Mouse (Mus musculus): Measurements from ENCODE around the gene Trmt5. TPM values are rescaled to one million over a fixed set of nuclear protein-coding genes. Genes with fewer than 3 reads are reported as not detected.

Trmt5 gene
- total and polyA plus RNA-seq, 3 experiments: 21.9 to 51.3 (median 40.5) TPM

DNA sequence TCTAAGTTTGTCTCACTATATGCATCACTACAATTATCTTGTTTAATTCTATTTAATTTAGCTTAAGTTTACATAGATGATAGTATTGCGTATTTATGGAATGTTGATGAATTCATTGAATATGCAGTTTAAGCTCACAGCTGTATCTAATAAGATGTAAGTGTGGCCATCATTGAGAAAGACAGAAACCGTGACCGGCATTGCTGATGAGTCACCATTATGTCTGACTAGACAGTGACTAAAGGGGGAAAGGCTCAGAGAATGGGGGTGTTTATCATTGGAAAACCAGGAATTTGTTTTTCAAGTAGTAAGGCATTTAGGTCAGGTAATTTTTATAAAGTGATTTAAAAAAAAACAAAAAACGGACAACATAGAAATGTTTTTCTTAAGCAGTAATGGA, 21.2 kb upstream of the Trmt5 start:
- no peak overlapping the region for H3K4me3 ChIP-seq (replicated peaks in 1 of 3; ENCODE audit: low read depth in 2 of 3, low read length in 2 of 3, poor library complexity in 1 of 3)
- in situ Hi-C loops (cut with MboI; ENCODE audit: low pct_ligation_motif_present, low pct_unique_long_range_greater_than_20kb, low sequenced_read_pairs): loop anchor here (25.0 kb wide), 1 partner anchor 270 kb away; no protein-coding TSS in a partner anchor

DNA sequence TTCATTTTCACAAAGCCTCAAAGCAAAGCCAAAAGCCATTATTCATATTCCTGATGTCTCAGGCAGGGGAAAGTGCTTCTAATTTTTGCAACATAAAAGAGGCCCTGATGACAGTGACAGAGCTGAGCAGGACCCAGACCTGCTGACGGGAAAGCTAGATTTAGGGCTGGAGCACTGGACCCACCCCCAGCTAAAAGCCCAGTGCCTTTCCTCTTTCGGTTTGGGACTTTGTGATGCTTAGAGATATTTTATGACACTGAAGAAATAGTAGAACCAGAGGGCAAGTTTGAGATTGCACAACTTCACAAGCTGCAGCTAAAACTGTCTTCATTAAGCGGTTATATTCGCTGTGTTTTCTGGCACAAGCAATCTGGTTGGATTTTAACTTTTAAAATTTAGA, 18.1 kb upstream of the Trmt5 start:
- dilution Hi-C loops (cut with MboI; ENCODE audit: extremely low pct_ligation_motif_present, extremely low pct_unique_long_range_greater_than_20kb, low sequenced_read_pairs): no loop called here

More for the DNA sequence above, 21.2 kb upstream of the Trmt5 start:
- H3K79me2 ChIP-seq (replicated peaks; ENCODE audit: control insufficient read depth, extremely low read depth, insufficient read depth, poor library complexity, severe bottlenecking): no peaks in the 10 kb centered on the region
- no peak overlapping the region for H3K27ac ChIP-seq (ENCODE audit: insufficient read depth, low read depth)
- DNase-seq (ENCODE audit: extremely low read depth): no peak
- no peak overlapping the region for H3K4me2 ChIP-seq (ENCODE audit: insufficient read depth, low read depth, poor library complexity, severe bottlenecking)
- no peaks in the 10 kb centered on the region for H3K4me1 ChIP-seq (ENCODE audit: control insufficient read depth in 1 of 2, insufficient read depth in 2 of 2)
- H3K9ac ChIP-seq (ENCODE audit: insufficient read depth, low read depth): no peak overlapping the region
- H3K27me3 ChIP-seq (replicated peaks): no peaks in the 10 kb centered on the region
- H3K36me3 ChIP-seq (replicated peaks in 1 of 2; ENCODE audit: control insufficient read depth in 1 of 2, insufficient read depth in 1 of 2, low read length in 1 of 2): peaks cover 5 to 30% of the 10 kb centered on the region in 2 experiments
- H3K9me3 ChIP-seq (replicated peaks; ENCODE audit: low read length): no peaks in the 10 kb centered on the region
- dilution Hi-C loops (cut with MboI; ENCODE audit: extremely low pct_ligation_motif_present, extremely low pct_unique_long_range_greater_than_20kb, low sequenced_read_pairs): no loop called here
- TF ChIP-seq GABPA (IDR thresholded peaks at IDR 0.05; ENCODE audit: insufficient replicate concordance, low read depth, low read length) (no peak), ELF1 (IDR thresholded peaks at IDR 0.05; ENCODE audit: low read depth, low read length) (no peak), ZNF384 (IDR thresholded peaks at IDR 0.05; ENCODE audit: low read depth, low read length) (no peak), MYC (IDR thresholded peaks at IDR 0.05; ENCODE audit: low read depth, low read length) (no peak), MXI1 (IDR thresholded peaks at IDR 0.05; ENCODE audit: low read depth, low read length) (no peak), JUN (IDR thresholded peaks at IDR 0.05; ENCODE audit: insufficient read depth, low read depth, low read length) (no peak), E2F4 (IDR thresholded peaks at IDR 0.05; ENCODE audit: insufficient replicate concordance, low read depth, low read length) (no peak), EP300 (IDR thresholded peaks at IDR 0.05; ENCODE audit: low read length) (no peak), UBTF (IDR thresholded peaks at IDR 0.05; ENCODE audit: low read depth, low read length) (no peak), MAX (IDR thresholded peaks at IDR 0.05; ENCODE audit: low read length) (no peak), IRF4 (IDR thresholded peaks at IDR 0.05; ENCODE audit: low read depth, low read length) (no peak)

More for the DNA sequence above, 18.1 kb upstream of the Trmt5 start:
- Histone ChIP-seq H3K27me3 (replicated peaks) (no peaks in the 10 kb centered on the region), H3K4me3 (replicated peaks in 1 of 3; ENCODE audit: low read depth in 2 of 3, low read length in 2 of 3, poor library complexity in 1 of 3) (no peak overlapping the region), H3K9me3 (replicated peaks; ENCODE audit: low read length) (no peaks in the 10 kb centered on the region), H3K79me2 (replicated peaks; ENCODE audit: control insufficient read depth, extremely low read depth, insufficient read depth, poor library complexity, severe bottlenecking) (no peaks in the 10 kb centered on the region), H3K4me1 (ENCODE audit: control insufficient read depth in 1 of 2, insufficient read depth in 2 of 2) (no peaks in the 10 kb centered on the region), H3K27ac (ENCODE audit: insufficient read depth, low read depth) (no peak overlapping the region), H3K9ac (ENCODE audit: insufficient read depth, low read depth) (no peak overlapping the region), H3K36me3 (replicated peaks in 1 of 2; ENCODE audit: control insufficient read depth in 1 of 2, insufficient read depth in 1 of 2, low read length in 1 of 2) (peaks cover 2 to 40% of the 10 kb centered on the region in 2 experiments), H3K4me2 (ENCODE audit: insufficient read depth, low read depth, poor library complexity, severe bottlenecking) (no peak overlapping the region)
- in situ Hi-C loops (cut with MboI; ENCODE audit: low pct_ligation_motif_present, low pct_unique_long_range_greater_than_20kb, low sequenced_read_pairs): loop anchor here (25.0 kb wide), 1 partner anchor 267 kb away; no protein-coding TSS in a partner anchor
- TF ChIP-seq NRF1 (IDR thresholded peaks at IDR 0.05; ENCODE audit: low read depth, low read length) (no peak), ZC3H11A (IDR thresholded peaks at IDR 0.05; ENCODE audit: low read depth, low read length) (no peak), MYC (IDR thresholded peaks at IDR 0.05; ENCODE audit: low read depth, low read length) (no peak), IRF4 (IDR thresholded peaks at IDR 0.05; ENCODE audit: low read depth, low read length) (no peak), ZMIZ1 (IDR thresholded peaks at IDR 0.05; ENCODE audit: low read depth, low read length) (no peak), ZNF384 (IDR thresholded peaks at IDR 0.05; ENCODE audit: low read depth, low read length) (no peak), RAD21 (IDR thresholded peaks at IDR 0.05; ENCODE audit: low read depth, low read length) (no peak), CHD2 (IDR thresholded peaks at IDR 0.05; ENCODE audit: low read length) (no peak), UBTF (IDR thresholded peaks at IDR 0.05; ENCODE audit: low read depth, low read length) (no peak), ELF1 (IDR thresholded peaks at IDR 0.05; ENCODE audit: low read depth, low read length) (no peak), CTCF (conservative IDR thresholded peaks at IDR 0.05 in 1 of 2, IDR thresholded peaks at IDR 0.05 in 1 of 2; ENCODE audit: low read depth in 2 of 2, low read length in 2 of 2) (no peak)
- no peak for DNase-seq (ENCODE audit: extremely low read depth)
